Mouse (Mus musculus): ENCODE data around the gene Arhgap29. TPM values are rescaled to one million over a fixed set of nuclear protein-coding genes. Genes with fewer than 3 reads are reported as not detected.
A peak's percentile ranks its signal among the peaks of the same experiment; 100 is the strongest.

Gene Arhgap29
- total RNA-seq, 2 experiments from 2014 or later, result 30.4 to 33.8 TPM

DNA sequence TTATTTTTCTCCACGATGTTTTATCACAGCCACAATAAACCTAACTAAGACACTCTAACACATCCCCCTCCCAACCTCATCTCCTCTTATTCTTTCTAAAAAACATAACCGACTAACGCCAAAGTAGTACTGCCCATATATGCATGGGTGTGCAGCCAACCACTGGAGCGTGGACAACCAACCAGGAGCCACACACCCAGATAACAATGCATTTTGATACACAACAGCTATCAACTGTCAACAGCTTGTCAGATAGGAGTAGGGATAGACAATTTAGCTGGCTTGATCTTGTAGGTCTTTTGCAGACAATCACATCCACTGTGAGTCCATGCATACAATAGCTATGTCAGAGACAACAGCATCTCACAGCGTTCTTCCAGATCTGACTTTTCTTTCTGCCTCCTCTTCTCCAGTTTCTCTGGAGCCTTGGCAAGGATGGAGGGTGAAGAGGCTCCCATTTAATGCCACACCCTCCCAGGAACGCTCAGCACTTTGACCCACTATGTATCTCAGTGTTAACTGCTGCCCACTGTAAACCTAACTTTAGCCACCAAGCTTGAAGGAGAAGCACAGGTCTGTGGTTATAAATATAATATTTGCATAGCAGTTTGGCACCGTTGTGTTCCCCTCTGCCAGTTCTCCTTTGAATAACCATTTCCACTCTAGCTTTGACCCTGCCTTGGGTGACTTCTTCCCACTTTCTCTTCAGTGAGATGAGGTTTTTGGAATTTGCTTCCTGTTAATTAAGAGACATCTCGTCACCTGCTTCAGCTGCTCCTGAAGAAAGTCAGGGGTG, 12.0 kb upstream of the Arhgap29 start:
- intact Hi-C loops (cut with DNase I), result no loop called here
- no peak for DNase-seq (ENCODE audit: extremely low spot score in 1 of 2, low spot score in 2 of 2)

GRCm38 (mm10) chr3:121941204-121941745, 11.1 kb upstream of the Arhgap29 start:
- no peak for DNase-seq (ENCODE audit: extremely low spot score in 1 of 2, low spot score in 2 of 2)
- intact Hi-C loops (cut with DNase I), result no loop called here

DNA sequence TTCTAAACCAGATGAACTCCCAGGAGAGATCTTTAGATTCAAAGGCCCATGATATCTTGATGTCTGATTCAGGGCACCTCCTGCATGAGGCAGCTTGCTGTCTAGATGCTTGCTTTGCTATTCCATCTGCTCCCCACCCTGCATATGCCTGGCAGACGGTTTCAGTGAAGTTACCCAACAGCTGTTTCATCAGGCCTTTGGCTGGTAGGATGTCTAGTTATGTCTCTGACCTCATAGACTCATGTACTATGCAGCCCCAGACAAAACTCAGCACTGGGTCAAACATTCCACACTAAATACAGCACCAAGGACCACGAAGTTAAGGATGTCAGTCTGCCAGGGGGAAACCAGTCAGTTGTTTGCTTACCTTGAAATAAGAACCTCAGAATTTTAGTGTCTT, 6.4 kb upstream of the Arhgap29 start:
- intact Hi-C loops (cut with DNase I), result no loop called here
- DNase-seq (ENCODE audit: extremely low spot score in 1 of 2, low spot score in 2 of 2), result no peak

DNA sequence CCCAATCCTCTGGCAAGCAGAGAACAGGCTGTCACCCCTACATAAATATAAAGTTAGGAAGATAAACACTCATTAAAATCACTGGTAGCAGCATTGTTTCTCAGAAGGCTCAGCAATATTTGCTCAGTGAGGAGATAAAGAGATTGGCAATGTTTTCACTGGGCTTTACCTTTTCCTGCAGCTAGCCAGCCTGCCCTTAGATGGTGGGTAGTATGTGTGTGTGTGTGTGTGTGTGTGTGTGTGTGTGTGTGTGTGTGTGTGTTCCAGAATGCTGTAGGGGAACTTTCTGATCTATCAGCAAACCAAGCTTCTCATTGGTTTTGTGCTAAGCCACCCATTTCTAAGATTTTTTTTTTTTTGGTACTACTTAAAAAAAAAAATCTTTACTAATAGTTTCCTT, 5.6 kb upstream of the Arhgap29 start:
- no peak for DNase-seq (ENCODE audit: extremely low spot score in 1 of 2, low spot score in 2 of 2)
- intact Hi-C loops (cut with DNase I), result no loop called here

- intact Hi-C loops (cut with DNase I), result no loop called here
These were observed 2.2 kb upstream of the Arhgap29 start for GRCm38 (mm10) chr3:121950139-121950538.

DNA sequence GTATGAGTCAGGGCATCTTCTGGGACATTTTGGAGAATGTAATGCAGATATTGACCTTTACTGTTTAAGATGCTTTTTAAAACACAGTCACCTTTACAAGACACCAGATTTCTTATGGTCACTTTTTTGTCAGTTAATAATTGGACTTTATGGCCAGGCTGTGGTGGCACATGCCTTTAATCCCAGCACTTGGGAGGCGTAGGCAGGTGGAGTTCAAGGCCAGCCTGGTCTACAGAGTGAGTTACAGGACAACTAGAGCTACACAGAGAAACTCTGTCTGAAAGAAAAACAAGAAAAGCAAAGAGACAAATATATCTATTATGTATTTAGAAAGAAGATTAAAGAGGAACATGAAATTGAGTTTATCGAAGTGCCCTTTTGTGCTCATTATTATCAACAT, 1.2 kb upstream of the Arhgap29 start:
- DNase-seq (ENCODE audit: extremely low spot score in 1 of 2, low spot score in 2 of 2), result no peak
- intact Hi-C loops (cut with DNase I), result no loop called here

More at GRCm38 (mm10) chr3:121950139-121950538, 2.2 kb upstream of the Arhgap29 start:
- no peak for DNase-seq (ENCODE audit: extremely low spot score in 1 of 2, low spot score in 2 of 2)

GRCm38 (mm10) chr3:121953049-121953432, 700 bp downstream of the Arhgap29 start:
- peak; percentile 45 to 94 for DNase-seq (ENCODE audit: extremely low spot score in 1 of 2, low spot score in 2 of 2)
- intact Hi-C loops (cut with DNase I), result no loop called here

DNA sequence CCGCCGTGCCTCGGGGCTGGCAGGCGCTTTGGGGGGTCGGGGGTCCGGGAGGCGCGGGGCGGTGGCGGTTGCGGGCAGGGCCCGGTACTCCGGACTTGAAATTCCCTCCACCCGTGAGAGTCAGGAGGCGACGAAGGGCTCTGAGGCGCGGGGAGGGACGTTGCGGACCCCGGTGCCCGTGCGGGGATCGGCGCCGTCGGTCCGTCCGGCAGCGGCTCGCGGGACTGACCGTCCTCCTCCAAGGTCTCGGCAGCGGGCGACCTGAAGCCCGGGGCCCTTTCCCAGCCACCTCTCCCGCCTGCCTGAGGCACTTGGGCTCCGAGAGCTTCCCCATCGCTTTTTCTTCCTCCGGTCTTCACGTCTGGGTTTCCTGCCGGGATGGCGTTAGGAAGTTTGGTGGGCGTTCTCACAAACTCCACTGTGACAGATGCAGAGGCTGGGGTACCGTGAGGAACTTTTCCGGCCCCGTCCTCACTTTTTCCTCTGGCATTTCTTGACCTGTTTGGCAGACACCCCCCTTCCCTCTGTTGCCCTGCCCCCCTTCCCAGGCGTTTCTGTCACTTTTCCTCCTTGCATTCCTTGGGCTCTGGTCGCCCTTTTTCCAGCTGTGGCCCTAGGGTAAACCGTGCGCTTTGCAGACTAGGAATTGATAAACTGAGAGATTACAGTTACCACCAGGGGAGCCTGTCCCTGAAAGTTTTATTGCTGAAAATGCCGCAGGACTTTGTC, 1.3 kb downstream of the Arhgap29 start:
- intact Hi-C loops (cut with DNase I), result no loop called here

GRCm38 (mm10) chr3:121954421-121954820, 2.1 kb downstream of the Arhgap29 start:
- intact Hi-C loops (cut with DNase I), result no loop called here
- no peak for DNase-seq (ENCODE audit: extremely low spot score in 1 of 2, low spot score in 2 of 2)

More for the DNA sequence above, 1.3 kb downstream of the Arhgap29 start:
- peak in 1 of 2 experiments; percentile 49 for DNase-seq (ENCODE audit: extremely low spot score in 1 of 2, low spot score in 2 of 2)

DNA sequence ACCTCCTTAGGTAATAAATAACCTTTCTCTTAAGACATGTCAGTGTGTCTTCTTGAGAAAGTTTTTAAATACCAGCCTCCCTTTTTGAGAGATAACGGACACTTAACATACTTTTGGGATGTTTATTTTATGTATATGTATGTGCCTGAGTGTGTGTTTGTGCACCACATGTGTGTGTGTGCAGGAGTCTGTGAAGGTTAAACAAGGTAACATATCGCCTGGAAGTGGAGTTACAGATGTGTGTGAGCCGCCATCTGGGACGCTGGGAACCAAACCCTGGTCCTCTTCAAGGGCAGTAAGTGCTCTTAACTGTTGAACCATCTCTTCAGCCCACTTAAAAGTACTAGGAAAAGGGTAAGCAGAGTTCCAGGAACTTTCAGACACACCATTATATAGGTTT, 3.2 kb downstream of the Arhgap29 start:
- intact Hi-C loops (cut with DNase I), result no loop called here

GRCm38 (mm10) chr3:121956789-121957188, 4.4 kb downstream of the Arhgap29 start:
- DNase-seq (ENCODE audit: extremely low spot score in 1 of 2, low spot score in 2 of 2), result no peak
- intact Hi-C loops (cut with DNase I), result no loop called here

More for the DNA sequence above, 3.2 kb downstream of the Arhgap29 start:
- DNase-seq (ENCODE audit: extremely low spot score in 1 of 2, low spot score in 2 of 2), result no peak

- intact Hi-C loops (cut with DNase I), result no loop called here
- peak in 1 of 2 experiments; percentile 24 for DNase-seq (ENCODE audit: extremely low spot score in 1 of 2, low spot score in 2 of 2)
These were observed 5.4 kb downstream of the Arhgap29 start for GRCm38 (mm10) chr3:121957606-121958344.

GRCm38 (mm10) chr3:121964173-121964572, 11.8 kb downstream of the Arhgap29 start:
- intact Hi-C loops (cut with DNase I), result loop anchor here (1.0 to 10.0 kb wide), 2 partner anchors 158 to 281 kb away; partner anchors contain the start of gene Gclm
- DNase-seq (ENCODE audit: extremely low spot score in 1 of 2, low spot score in 2 of 2), result peak in 1 of 2 experiments; percentile 61

DNA sequence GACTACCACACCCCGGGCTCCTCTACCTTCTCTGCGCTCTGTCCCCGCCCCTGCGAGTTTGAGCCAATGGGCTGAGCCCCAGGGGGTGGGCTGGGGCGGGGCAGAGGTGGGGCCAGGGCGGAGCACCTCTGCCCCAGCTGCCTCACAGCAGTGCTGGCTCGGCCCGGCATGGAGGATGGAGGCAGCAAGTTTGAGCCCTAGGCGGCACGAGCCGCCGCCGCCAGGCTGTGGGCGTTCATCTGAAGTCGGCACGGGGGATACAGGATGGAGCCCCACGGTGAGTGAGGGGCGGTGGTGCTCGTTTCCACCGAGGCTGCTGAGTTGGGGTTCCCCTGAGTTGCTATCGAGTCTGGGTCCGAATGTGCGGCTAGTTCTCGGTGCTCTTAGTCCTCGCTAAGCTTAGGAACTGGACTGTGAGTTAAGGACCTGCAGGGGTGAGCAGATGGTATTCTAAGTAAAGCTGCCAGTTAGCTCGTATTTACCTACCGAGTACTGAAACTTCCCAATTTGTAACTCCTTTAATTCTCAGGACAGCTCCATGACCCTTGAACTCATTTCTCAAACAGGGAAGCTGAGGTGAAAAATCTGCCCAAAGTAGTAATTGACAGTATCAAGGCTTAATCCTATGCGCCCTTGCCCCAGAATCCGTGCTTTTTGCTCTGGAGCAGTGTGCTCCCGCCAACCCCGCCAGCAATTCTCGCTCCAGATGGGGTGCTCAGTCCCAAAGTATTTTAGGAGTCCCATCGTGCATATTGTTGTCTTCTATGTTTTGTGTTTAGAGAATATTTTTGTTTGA, 15.5 kb downstream of the Arhgap29 start:
- intact Hi-C loops (cut with DNase I), result loop anchor here (5.0 to 10.0 kb wide), 2 partner anchors 81 to 277 kb away; partner anchors contain the start of gene Gclm
- peak; percentile 41 to 93 for DNase-seq (ENCODE audit: extremely low spot score in 1 of 2, low spot score in 2 of 2)

DNA sequence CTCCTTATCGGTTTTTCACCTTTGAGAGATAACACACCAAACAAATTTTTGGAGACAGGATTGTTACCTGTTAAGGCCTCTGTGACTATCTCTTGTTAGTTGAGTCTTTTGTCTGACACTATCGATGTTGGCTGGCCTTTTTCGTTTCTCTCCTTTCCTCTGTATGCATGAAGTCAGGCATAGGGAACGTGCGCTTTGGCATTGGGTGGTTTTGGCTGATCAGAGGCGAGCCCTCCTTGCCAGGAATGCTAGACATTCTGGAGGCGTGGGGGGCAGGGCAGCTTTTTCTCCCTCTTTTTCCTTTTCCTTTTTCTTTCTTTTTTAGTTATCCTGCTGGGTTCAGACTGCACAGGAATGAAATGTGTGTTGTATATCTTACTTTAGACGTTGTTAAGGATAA, 16.3 kb downstream of the Arhgap29 start:
- peak in 1 of 2 experiments; percentile 51 for DNase-seq (ENCODE audit: extremely low spot score in 1 of 2, low spot score in 2 of 2)
- intact Hi-C loops (cut with DNase I), result loop anchor here (5.0 to 10.0 kb wide), 2 partner anchors 81 to 276 kb away; partner anchors contain the start of gene Gclm

DNA sequence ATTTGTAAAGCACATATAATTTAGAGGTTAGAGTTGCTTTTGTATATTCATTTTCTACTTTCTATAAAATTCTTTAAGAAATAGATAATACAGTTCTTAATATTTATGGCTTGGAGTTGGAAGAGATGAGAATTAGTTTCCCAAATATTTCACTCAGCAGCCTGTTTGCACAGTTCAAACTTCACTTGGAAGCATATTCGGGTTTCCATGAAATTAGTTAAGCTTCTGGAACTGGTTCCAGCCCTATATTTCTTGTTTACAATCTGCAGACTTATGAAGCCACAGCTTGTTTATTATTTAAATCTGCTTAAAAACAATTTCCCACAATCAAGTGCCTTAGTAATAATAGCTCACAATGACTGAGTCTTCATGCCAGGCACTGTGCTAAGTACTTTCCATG, 17.1 kb downstream of the Arhgap29 start:
- intact Hi-C loops (cut with DNase I), result loop anchor here (5.0 to 10.0 kb wide), 2 partner anchors 82 to 275 kb away; partner anchors contain the start of gene Gclm
- DNase-seq (ENCODE audit: extremely low spot score in 1 of 2, low spot score in 2 of 2), result no peak

DNA sequence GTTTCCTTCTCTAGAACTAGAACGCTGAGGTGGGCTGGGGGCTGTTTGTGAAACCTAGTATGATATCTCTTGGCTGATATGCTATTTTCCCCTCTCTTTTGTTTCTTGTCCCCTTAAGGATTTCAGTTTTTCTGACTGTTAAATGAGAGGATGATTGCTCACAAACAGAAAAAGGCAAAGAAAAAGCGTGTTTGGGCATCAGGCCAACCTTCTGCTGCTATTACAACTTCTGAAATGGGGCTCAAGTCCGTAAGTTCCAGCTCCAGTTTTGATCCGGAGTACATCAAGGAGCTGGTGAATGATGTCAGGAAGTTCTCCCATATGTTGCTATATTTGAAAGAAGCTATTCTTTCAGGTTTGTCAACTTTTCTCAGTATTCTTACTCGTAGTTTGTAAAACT, 21.4 kb downstream of the Arhgap29 start:
- DNase-seq (ENCODE audit: extremely low spot score in 1 of 2, low spot score in 2 of 2), result no peak
- intact Hi-C loops (cut with DNase I), result no loop called here

DNA sequence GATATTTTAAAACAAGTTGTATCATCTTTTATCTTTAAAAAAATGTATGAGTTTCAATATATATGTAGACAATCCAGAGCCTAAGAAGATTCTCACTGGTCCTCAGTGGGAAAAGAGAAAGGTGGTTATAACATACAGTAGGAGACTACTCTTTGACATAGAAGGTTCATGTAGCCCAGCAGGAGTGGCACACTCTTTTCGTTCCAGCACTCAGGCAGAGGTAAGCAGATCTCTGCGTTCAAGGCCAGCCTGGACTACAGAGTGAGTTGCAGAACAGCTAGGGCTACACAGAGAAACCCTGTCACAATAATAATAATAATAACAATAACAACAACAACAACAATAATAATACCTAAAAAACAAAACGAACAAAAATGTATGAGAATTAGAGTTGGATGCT, 23.0 kb downstream of the Arhgap29 start:
- no peak for DNase-seq (ENCODE audit: extremely low spot score in 1 of 2, low spot score in 2 of 2)
- intact Hi-C loops (cut with DNase I), result no loop called here

Measured in left cerebral cortex, postnatal 10 days (tissue).